Mouse (Mus musculus) thymus, adult 2 months (tissue): ENCODE data around the gene Zmynd19.

Experiments used
- CTCF ChIP-seq: fragments of 200-500 bp; IDR thresholded peaks from 2 replicates; pipeline ENCODE4 v1.5.1; 2012; ENCODE audit warnings: mild to moderate bottlenecking, control low read depth, low read length, moderate library complexity, borderline replicate concordance; ENCODE audit not compliant: control insufficient read depth, poor library complexity, insufficient read depth; ENCODE audit errors: extremely low read depth
- POLR2A ChIP-seq: fragments of 200-500 bp; IDR thresholded peaks from 2 replicates; pipeline ENCODE4 v1.6.1; 2012; ENCODE audit warnings: mild to moderate bottlenecking, low read length, control low read depth, moderate library complexity; ENCODE audit not compliant: control insufficient read depth, poor library complexity, insufficient read depth; ENCODE audit errors: extremely low read depth

- no peak for TF ChIP-seq CTCF
- no peak for TF ChIP-seq POLR2A
Observed at GRCm38 (mm10) chr2:24914762-24915161, 34.8 kb upstream of the Zmynd19 start.
